Mouse (Mus musculus): Measurements from ENCODE around the gene Fbxo44. TPM values are rescaled to one million over a fixed set of nuclear protein-coding genes. Genes with fewer than 3 reads are reported as not detected.

Fbxo44 gene
- polyA plus RNA-seq, 1 experiment from 2014 or later, result 2.9 TPM

DNA sequence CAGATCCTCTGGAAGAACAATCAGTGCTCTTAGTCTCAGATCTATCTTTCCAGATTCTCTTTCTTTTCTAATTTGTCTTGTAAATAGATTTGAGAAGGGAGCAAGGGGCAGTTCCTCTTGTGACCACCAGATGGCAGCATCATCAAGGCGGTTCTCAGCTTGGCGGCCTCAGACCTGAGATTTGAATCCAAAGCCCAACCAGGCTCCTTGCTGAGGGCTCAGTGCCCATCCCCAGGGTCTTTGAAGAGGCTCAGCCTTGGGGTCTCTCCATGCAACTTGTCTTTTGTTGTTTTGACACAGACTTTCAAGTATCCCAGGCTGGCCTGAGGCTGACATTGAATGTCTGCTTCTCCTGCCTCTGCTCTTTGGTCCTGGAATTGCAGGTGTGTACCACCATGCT lies 10.6 kb upstream of the Fbxo44 start:
- 3% methylated on average over 2 of the region's 2 CpGs for WGBS

DNA sequence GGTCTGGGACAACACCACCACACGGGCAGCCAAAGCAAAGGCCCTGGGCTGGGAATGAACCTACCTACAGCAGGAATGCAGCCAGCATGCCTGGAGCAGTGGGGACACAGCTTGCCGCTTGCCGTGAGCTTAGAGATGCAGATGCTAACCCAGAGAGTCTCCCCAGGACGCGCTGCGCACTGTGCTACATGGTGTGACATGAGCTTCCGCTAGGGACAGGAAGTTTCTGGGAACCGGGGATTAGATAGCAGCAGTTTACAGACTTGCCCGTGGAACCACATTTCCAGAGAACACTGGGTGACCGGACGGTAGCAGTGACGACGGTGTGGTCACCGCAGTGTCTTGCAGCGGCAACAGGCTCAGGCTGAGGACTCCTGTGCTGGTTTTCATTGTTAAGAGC lies 9.3 kb upstream of the Fbxo44 start:
- Histone ChIP-seq H3K4me3 (ENCODE audit: low read depth, low read length) (no peak overlapping the region), H3K27me3 (replicated peaks; ENCODE audit: control insufficient read depth, insufficient read depth, low read length) (peaks cover 79% of the 10 kb centered on the region), H3K27ac (ENCODE audit: low read depth, low read length) (no peak overlapping the region), H3K9ac (ENCODE audit: low read depth, low read length) (no peak overlapping the region), H3K9me3 (ENCODE audit: control insufficient read depth, low read length) (no peaks in the 10 kb centered on the region), H3K36me3 (ENCODE audit: control insufficient read depth, insufficient read depth, low read length) (no peaks in the 10 kb centered on the region), H3K4me1 (replicated peaks; ENCODE audit: control insufficient read depth, insufficient read depth, low read length) (peaks cover 3% of the 10 kb centered on the region; the same call in 1 of the 2 replicates), H3K4me2 (peak overlapping the region; percentile 6; the same call in 1 of the 2 replicates)
- DNase-seq (ENCODE audit: low spot score) (no peak), ATAC-seq (replicated peaks; ENCODE audit: low FRiP score) (no peak)
- WGBS, result 12% methylated on average over 15 of the region's 15 CpGs

More for the DNA sequence above, 10.6 kb upstream of the Fbxo44 start:
- Histone ChIP-seq H3K4me2 (no peak overlapping the region), H3K9ac (ENCODE audit: low read depth, low read length) (no peak overlapping the region), H3K27me3 (replicated peaks; ENCODE audit: control insufficient read depth, insufficient read depth, low read length) (peaks cover 79% of the 10 kb centered on the region), H3K36me3 (ENCODE audit: control insufficient read depth, insufficient read depth, low read length) (no peaks in the 10 kb centered on the region), H3K27ac (ENCODE audit: low read depth, low read length) (no peak overlapping the region), H3K9me3 (ENCODE audit: control insufficient read depth, low read length) (no peaks in the 10 kb centered on the region), H3K4me1 (replicated peaks; ENCODE audit: control insufficient read depth, insufficient read depth, low read length) (peaks cover 3% of the 10 kb centered on the region; the same call in 1 of the 2 replicates), H3K4me3 (ENCODE audit: low read depth, low read length) (no peak overlapping the region)
- DNase-seq (ENCODE audit: low spot score) (no peak), ATAC-seq (replicated peaks; ENCODE audit: low FRiP score) (no peak)

DNA sequence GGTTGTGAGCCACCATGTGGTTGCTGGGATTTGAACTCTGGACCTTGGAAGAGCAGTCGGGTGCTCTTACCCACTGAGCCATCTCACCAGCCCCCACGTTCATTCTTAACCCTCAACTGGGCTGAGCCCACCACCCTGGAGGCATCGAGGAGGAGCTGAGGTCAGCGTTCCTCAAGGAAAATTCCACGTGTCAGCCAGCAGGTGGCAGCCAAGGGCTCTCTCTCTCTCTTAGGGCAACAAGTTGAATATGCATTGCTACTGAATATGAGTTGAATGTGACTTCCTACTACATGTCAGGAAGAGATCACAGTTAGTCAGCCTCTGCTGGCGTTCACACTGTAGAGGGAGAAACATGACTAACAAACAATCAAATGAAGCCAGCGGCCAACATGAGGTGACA lies 8.0 kb upstream of the Fbxo44 start:
- Histone ChIP-seq H3K36me3 (ENCODE audit: control insufficient read depth, insufficient read depth, low read length) (no peaks in the 10 kb centered on the region), H3K27me3 (replicated peaks; ENCODE audit: control insufficient read depth, insufficient read depth, low read length) (peaks cover 78% of the 10 kb centered on the region), H3K9me3 (ENCODE audit: control insufficient read depth, low read length) (no peaks in the 10 kb centered on the region), H3K27ac (ENCODE audit: low read depth, low read length) (no peak overlapping the region), H3K4me3 (ENCODE audit: low read depth, low read length) (no peak overlapping the region), H3K9ac (ENCODE audit: low read depth, low read length) (no peak overlapping the region), H3K4me2 (no peak overlapping the region), H3K4me1 (replicated peaks; ENCODE audit: control insufficient read depth, insufficient read depth, low read length) (peaks cover 6% of the 10 kb centered on the region; the same call in 1 of the 2 replicates)
- WGBS, result 18% methylated on average over 7 of the region's 7 CpGs
- DNase-seq (ENCODE audit: low spot score) (peak; percentile 45), ATAC-seq (replicated peaks; ENCODE audit: low FRiP score) (no peak)

DNA sequence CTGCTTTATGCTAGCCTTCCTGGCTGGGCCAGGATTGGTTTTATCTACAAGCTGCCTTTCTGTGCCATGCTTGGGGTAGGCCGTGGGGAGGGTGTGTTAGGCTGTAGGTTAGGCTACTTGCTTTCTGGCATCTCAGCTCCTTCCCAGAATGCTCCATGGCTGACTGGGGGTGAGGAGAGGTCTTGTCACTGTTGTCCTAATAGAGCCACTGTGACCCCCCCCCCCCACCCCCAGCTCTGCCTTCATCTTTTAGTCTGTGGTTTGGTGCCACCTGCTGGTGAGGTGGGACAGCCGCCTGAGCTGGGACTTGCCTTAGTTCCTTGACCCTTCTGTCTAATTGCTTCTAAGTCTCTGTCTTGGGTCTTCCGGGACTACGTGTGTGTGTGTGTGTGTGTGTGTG lies 6.7 kb upstream of the Fbxo44 start:
- no peak for ATAC-seq (replicated peaks; ENCODE audit: low FRiP score)
- DNase-seq (ENCODE audit: low spot score), result peak; percentile 51
- H3K4me2 ChIP-seq, result no peak overlapping the region

DNA sequence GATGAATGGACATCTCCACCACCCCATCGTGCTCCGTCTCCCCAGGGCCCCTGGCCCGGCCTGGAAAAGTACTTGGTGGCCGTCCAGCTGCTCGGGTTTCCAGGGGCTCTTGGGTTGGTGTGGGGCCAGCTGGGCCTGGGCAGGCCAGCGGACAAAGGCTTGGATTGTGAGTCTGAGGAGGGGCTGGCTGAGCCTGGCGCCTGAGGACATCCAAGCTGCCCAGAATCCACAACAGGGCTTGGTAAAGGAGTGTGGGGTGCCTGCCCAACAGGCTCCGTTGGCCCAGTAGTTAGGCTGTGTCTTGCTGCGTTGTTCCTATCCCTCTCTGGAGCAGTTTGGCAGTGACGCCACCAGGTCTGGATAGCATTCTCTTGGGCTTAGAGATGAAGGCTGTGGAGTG lies 6.1 kb upstream of the Fbxo44 start:
- ATAC-seq (replicated peaks; ENCODE audit: low FRiP score), result no peak
- Histone ChIP-seq H3K4me2 (no peak overlapping the region), H3K9ac (ENCODE audit: low read depth, low read length) (no peak overlapping the region), H3K4me1 (replicated peaks; ENCODE audit: control insufficient read depth, insufficient read depth, low read length) (peaks cover 6% of the 10 kb centered on the region; the same call in 1 of the 2 replicates), H3K9me3 (ENCODE audit: control insufficient read depth, low read length) (no peaks in the 10 kb centered on the region), H3K4me3 (ENCODE audit: low read depth, low read length) (no peak overlapping the region), H3K27me3 (replicated peaks; ENCODE audit: control insufficient read depth, insufficient read depth, low read length) (peaks cover 77% of the 10 kb centered on the region), H3K36me3 (ENCODE audit: control insufficient read depth, insufficient read depth, low read length) (no peaks in the 10 kb centered on the region), H3K27ac (ENCODE audit: low read depth, low read length) (no peak overlapping the region)
- no peak for DNase-seq (ENCODE audit: low spot score)
- WGBS, result 19% methylated on average over 10 of the region's 10 CpGs

More for the DNA sequence above, 6.7 kb upstream of the Fbxo44 start:
- Histone ChIP-seq H3K27me3 (replicated peaks; ENCODE audit: control insufficient read depth, insufficient read depth, low read length) (peaks cover 77% of the 10 kb centered on the region), H3K4me3 (ENCODE audit: low read depth, low read length) (no peak overlapping the region), H3K9ac (ENCODE audit: low read depth, low read length) (no peak overlapping the region), H3K4me1 (replicated peaks; ENCODE audit: control insufficient read depth, insufficient read depth, low read length) (peaks cover 6% of the 10 kb centered on the region; the same call in 1 of the 2 replicates), H3K9me3 (ENCODE audit: control insufficient read depth, low read length) (no peaks in the 10 kb centered on the region), H3K36me3 (ENCODE audit: control insufficient read depth, insufficient read depth, low read length) (no peaks in the 10 kb centered on the region), H3K27ac (ENCODE audit: low read depth, low read length) (no peak overlapping the region)
- 22% methylated on average over 4 of the region's 4 CpGs for WGBS

DNA sequence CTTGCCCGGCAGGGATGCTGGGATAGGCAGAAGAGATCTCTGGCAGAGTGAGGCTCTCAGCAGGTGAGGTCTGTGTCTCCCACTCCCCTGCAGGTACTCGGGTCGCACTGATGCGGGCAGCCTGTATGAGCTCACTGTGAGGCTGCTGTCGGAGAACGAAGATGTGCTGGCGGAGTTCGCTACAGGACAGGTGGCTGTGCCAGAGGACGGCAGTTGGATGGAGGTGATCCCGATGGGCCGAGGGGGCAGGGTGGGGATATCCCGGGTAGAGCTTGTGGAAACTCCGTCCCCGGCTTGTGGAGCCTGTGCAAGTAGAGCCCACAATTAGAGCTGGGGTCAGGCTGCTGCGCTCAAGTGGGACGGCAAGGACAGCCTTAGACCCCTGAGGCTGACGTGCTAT lies 5.3 kb upstream of the Fbxo44 start:
- 12% methylated on average over 17 of the region's 17 CpGs for WGBS
- Histone ChIP-seq H3K9ac (ENCODE audit: low read depth, low read length) (no peak overlapping the region), H3K27me3 (replicated peaks; ENCODE audit: control insufficient read depth, insufficient read depth, low read length) (peaks cover 81% of the 10 kb centered on the region), H3K4me2 (no peak overlapping the region), H3K9me3 (ENCODE audit: control insufficient read depth, low read length) (no peaks in the 10 kb centered on the region), H3K36me3 (ENCODE audit: control insufficient read depth, insufficient read depth, low read length) (no peaks in the 10 kb centered on the region), H3K27ac (ENCODE audit: low read depth, low read length) (no peak overlapping the region), H3K4me1 (replicated peaks; ENCODE audit: control insufficient read depth, insufficient read depth, low read length) (peaks cover 9% of the 10 kb centered on the region; the same call in 1 of the 2 replicates), H3K4me3 (ENCODE audit: low read depth, low read length) (no peak overlapping the region)
- ATAC-seq (replicated peaks; ENCODE audit: low FRiP score), result no peak
- DNase-seq (ENCODE audit: low spot score), result no peak

DNA sequence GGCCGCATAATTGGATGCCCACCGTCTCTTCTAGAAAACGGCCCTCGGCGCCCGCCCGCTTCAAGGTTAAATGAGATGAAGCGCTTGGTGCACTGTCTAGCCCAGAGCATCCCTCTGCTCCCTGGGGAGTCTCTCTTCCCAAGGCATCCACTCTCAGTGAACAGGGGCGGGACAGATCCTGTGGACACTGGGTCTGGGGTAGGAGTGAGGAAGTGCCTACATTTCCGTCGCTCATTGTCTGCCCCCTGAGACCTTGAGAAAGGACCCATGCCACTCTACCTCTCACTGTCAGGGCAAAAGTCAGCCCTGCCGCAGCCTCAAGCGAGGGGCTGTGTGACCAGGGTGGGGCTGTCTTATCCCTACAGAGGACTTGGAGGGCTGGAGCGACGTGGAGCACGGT lies 4.2 kb upstream of the Fbxo44 start:
- Histone ChIP-seq H3K27me3 (replicated peaks; ENCODE audit: control insufficient read depth, insufficient read depth, low read length) (peaks cover 77% of the 10 kb centered on the region), H3K4me2 (peak overlapping the region; percentile 55), H3K4me1 (replicated peaks; ENCODE audit: control insufficient read depth, insufficient read depth, low read length) (peaks cover 7% of the 10 kb centered on the region; the same call in 1 of the 2 replicates), H3K9ac (ENCODE audit: low read depth, low read length) (no peak overlapping the region), H3K36me3 (ENCODE audit: control insufficient read depth, insufficient read depth, low read length) (no peaks in the 10 kb centered on the region), H3K27ac (ENCODE audit: low read depth, low read length) (no peak overlapping the region), H3K4me3 (ENCODE audit: low read depth, low read length) (peak overlapping the region; percentile 24; the same call in 1 of the 2 replicates), H3K9me3 (ENCODE audit: control insufficient read depth, low read length) (no peaks in the 10 kb centered on the region)
- WGBS, result 2% methylated on average over 16 of the region's 16 CpGs
- DNase-seq (ENCODE audit: low spot score) (no peak), ATAC-seq (replicated peaks; ENCODE audit: low FRiP score) (no peak)

DNA sequence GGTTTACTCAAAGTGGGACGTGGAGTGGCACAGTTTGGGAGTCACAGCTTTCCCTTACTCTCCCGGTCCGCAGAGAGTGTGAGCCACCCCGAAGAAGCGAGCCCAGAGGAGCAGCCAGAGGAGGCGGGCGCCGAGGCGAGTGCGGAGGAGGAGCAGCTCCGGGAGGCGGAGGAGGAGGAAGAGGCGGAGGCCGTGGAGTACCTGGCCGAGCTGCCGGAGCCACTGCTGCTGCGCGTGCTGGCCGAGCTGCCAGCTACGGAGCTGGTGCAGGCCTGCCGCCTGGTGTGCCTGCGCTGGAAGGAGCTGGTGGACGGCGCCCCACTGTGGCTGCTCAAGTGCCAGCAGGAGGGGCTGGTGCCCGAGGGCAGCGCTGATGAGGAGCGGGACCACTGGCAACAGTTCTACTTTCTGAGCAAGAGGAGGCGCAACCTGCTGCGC lies 3.7 kb upstream of the Fbxo44 start:
- H3K9ac ChIP-seq (ENCODE audit: low read depth, low read length), result no peak overlapping the region
- no peak overlapping the region for H3K27ac ChIP-seq (ENCODE audit: low read depth, low read length)
- H3K4me2 ChIP-seq, result peak overlapping the region; percentile 55
- peak overlapping the region; percentile 24 for H3K4me3 ChIP-seq (ENCODE audit: low read depth, low read length)
- H3K27me3 ChIP-seq (replicated peaks; ENCODE audit: control insufficient read depth, insufficient read depth, low read length), result peaks cover 75% of the 10 kb centered on the region
- under 1% methylated on average over 29 of the region's 29 CpGs for WGBS
- DNase-seq (ENCODE audit: low spot score) (peak; percentile 70), ATAC-seq (replicated peaks; ENCODE audit: low FRiP score) (peak; percentile 22; the same call in 1 of the 2 replicates)
- no peaks in the 10 kb centered on the region for H3K9me3 ChIP-seq (ENCODE audit: control insufficient read depth, low read length)
- peaks cover 6% of the 10 kb centered on the region; the same call in 1 of the 2 replicates for H3K4me1 ChIP-seq (replicated peaks; ENCODE audit: control insufficient read depth, insufficient read depth, low read length)
- H3K36me3 ChIP-seq (ENCODE audit: control insufficient read depth, insufficient read depth, low read length), result no peaks in the 10 kb centered on the region

Measured in liver, embryonic 11.5 days (tissue).